Mouse (Mus musculus) embryonic facial prominence, embryonic 10.5 days (tissue): ENCODE results near the gene Zfp692. TPM values are rescaled to one million over a fixed set of nuclear protein-coding genes. Genes with fewer than 3 reads are reported as not detected.
"Not testable (repeated sequence)": the region's sequence is repeated elsewhere in the genome, so short reads cannot be mapped to it uniquely, and the experiment has no call there.

Experiments
- DNase-seq: peaks from one replicate; pipeline ENCODE4 v3.0.0-alpha.2; 2017; ENCODE audit warnings: low spot score
- H3K27ac ChIP-seq: fragments of 300-500 bp; sonication (generic); replicated peaks from 2 replicates; pipeline ENCODE4 v1.5.1; 2016; ENCODE audit warnings: mild to moderate bottlenecking
- H3K27me3 ChIP-seq: fragments of 300-500 bp; sonication (generic); replicated peaks from 2 replicates; pipeline ENCODE4 v1.6.1; 2016; ENCODE audit warnings: low read depth, mild to moderate bottlenecking; ENCODE audit not compliant: poor library complexity, severe bottlenecking
- H3K36me3 ChIP-seq: fragments of 300-500 bp; sonication (generic); replicated peaks from 2 replicates; pipeline ENCODE4 v1.6.1; 2016; ENCODE audit warnings: mild to moderate bottlenecking, moderate library complexity
- H3K4me1 ChIP-seq: fragments of 300-500 bp; sonication (generic); 2 replicates; pipeline ENCODE4 v1.6.1; 2016
- H3K4me3 ChIP-seq: fragments of 300-500 bp; sonication (generic); 2 replicates; pipeline ENCODE4 v1.5.1; 2016; ENCODE audit warnings: mild to moderate bottlenecking, moderate library complexity
- H3K9me3 ChIP-seq: fragments of 300-500 bp; sonication (generic); 2 replicates; pipeline ENCODE4 v1.6.1; 2016; ENCODE audit warnings: mild to moderate bottlenecking
- WGBS: fragments of 180-500 bp; shearing (Covaris S2); methylation state at CpG from one replicate; pipeline ENCODE4 v1.1.7; 2016; 5-methylcytosine and 5-hydroxymethylcytosine counted together
- polyA plus RNA-seq: library from polyadenylated mRNA; unstranded; fragments of >200 nt; fragmentation: Nextera tagmentation; extraction: Ambion mirVana; gene quantifications from 2 replicates; pipeline ENCODE4 v1.2.1, GENCODE M21; 2016

The Zfp692 gene
- polyA plus RNA-seq, 1 experiment from 2014 or later = 29.7 TPM

DNA sequence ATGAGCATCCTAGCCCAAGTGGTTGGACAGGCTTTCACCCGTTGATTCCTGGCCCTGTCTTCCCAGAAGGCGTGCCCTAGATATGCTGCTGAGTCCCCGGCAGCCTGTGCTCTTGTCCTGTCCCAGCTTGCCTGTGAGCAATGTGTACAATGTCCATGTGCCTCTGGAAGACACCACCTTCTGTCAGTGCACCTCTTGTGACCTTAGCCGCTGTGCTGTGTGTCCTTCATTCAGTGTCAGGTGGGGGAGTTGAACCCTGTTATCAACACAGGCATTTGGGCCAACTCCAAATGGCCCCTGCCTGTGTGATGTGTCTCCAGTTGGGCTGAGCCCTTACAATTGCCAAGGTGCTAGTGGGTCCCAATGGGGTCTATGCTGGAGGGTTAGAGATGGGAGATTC is 39.9 kb downstream of the Zfp692 start:
- H3K27me3 ChIP-seq = no peaks in the 10 kb centered on the region
- WGBS = 87% methylated on average over 4 of the region's 4 CpGs
- DNase-seq = no peak
- H3K4me3 ChIP-seq = no peak overlapping the region
- H3K4me1 ChIP-seq = no peaks in the 10 kb centered on the region
- H3K9me3 ChIP-seq = no peaks in the 10 kb centered on the region
- peaks cover 63% of the 10 kb centered on the region for H3K36me3 ChIP-seq
- no peak overlapping the region for H3K27ac ChIP-seq

DNA sequence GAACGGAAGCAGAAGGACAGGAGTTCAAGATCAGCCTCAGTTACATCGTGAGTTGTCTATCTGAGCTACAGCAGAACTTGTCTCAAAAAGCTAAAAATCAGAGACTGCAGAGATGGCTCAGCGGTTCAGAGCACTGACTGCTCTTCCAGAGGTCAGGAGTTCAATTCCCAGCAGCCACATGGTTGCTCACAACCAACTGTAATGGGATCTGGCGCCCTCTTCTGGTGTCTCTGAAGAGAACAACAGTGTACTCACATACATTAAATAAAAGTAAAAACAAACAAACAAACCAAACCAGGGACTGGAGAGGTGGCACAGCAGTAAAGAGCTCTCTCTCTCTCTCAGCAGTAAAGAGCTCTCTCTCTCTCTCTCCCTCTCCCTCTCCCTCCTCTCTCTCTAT is 43.8 kb downstream of the Zfp692 start:
- no peaks in the 10 kb centered on the region for H3K27me3 ChIP-seq
- H3K27ac ChIP-seq = no peak overlapping the region
- no peaks in the 10 kb centered on the region for H3K4me1 ChIP-seq
- no peak overlapping the region for H3K4me3 ChIP-seq
- no peaks in the 10 kb centered on the region for H3K9me3 ChIP-seq
- no peak for DNase-seq
- WGBS = 69% methylated on average over 4 of the region's 4 CpGs
- peaks cover 31% of the 10 kb centered on the region for H3K36me3 ChIP-seq

DNA sequence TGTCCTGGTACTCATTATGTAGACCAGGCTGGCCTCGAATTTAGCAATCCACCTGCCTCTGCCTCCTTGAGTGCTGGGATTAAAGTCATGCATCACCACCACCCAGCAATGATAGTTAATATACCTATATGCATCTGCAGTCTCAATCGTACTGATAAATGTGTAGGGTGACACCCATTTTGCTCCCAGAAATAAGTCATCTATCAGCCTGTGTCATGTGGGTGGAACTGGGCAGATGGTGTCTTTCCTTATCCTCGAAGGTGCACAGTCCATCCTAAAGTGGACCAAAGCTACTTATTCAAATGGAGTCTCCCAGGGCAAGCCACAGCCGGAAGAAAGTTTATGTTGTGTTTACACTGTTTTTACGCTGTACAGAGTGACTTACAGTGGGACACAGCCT is 44.3 kb downstream of the Zfp692 start:
- no peak for DNase-seq
- WGBS = 87% methylated on average over 5 of the region's 5 CpGs

DNA sequence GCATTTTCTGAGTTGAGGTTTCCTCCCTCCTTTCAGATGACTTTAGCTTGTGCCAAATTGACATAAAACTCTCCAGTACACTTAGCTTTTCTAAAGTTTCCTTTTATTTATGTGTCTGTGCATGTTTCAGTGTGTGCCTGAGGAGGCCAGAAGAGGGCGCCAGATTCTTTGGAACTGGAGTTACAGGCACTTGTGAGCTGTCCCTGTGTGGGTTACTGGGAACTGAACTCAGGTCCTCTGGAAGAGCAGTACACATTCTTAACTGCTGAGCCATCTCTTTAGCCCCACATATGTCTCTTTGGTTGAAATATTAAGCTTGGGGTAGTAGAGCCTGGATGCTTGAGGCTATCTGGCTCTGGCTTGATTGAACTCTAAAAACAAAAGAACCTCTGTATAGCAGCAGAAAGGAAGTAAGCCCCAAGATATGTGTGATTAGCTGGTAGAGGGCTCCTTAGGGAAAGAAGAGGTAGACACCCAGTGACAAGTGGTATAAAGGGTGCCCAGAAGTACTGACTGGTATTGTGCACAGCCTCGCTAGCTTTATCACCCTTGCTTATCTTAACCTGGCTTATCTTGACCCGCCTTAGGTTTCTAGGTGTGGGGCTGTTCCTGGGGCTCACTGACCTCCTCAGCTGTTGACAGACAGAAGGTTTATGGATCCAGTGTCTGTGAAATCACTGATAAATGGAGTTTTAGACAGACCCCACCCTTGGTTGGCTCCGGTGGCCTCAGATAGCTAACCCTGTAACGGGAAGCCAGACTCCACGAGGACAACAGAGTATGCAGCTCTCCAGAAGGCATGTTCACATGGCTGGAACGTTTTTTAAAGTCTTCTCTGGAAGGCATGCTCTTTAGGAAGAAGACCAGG is 46.0 kb downstream of the Zfp692 start:
- peaks cover 8% of the 10 kb centered on the region; the same call in 1 of the 2 replicates for H3K36me3 ChIP-seq
- H3K9me3 ChIP-seq = no peaks in the 10 kb centered on the region
- H3K4me1 ChIP-seq = no peaks in the 10 kb centered on the region
- WGBS = 69% methylated on average over 7 of the region's 7 CpGs
- no peaks in the 10 kb centered on the region for H3K27me3 ChIP-seq
- no peak overlapping the region for H3K4me3 ChIP-seq
- peak; percentile 22 for DNase-seq
- no peak overlapping the region for H3K27ac ChIP-seq

More for the DNA sequence above, 44.3 kb downstream of the Zfp692 start:
- Histone ChIP-seq H3K9me3 (no peaks in the 10 kb centered on the region), H3K27ac (no peak overlapping the region), H3K27me3 (no peaks in the 10 kb centered on the region), H3K4me3 (no peak overlapping the region), H3K36me3 (peaks cover 25% of the 10 kb centered on the region), H3K4me1 (no peaks in the 10 kb centered on the region)

DNA sequence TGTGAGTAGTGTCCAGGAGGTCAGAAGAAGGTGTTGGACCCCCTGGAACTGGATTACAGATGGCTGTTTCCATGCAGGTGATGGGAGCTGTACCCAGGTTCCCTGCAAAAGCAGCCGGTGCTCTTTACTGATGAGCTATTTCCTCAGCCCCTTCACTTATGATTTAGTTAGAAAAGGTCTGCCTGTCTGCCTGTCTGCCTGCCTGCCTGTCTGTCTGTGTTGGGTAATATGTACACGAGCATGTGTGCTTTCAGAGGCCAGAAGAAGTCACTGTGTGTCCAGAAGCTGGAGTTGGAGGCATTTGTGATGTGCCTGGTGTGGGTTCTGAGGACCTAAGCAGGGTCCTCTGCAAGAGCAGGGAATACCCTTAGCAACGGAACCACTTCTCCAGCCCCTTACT is 46.8 kb downstream of the Zfp692 start:
- no peak overlapping the region for H3K4me3 ChIP-seq
- 84% methylated on average over 3 of the region's 3 CpGs for WGBS

DNA sequence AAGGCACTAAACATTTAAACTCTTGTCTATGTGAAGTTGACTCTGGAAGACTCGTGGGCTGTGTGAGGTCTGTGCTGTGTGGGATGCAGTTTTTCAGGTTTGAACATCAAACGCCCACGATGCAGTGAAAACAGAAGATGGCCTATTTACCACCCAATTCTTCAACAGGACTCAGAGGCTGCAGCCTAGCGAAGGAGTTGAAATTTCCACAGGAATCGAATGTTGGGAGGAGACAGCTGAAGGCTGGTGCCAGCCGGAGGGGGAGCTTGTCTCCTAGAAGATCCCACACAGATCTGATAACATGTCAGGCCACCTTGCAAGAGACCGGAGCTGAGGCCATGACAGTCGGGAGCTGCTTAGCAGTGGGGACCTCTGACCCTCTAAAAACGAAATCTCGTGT is 47.6 kb downstream of the Zfp692 start:
- WGBS = 75% methylated on average over 10 of the region's 10 CpGs
- Histone ChIP-seq H3K4me1 (no peaks in the 10 kb centered on the region), H3K27me3 (no peaks in the 10 kb centered on the region), H3K9me3 (no peaks in the 10 kb centered on the region), H3K4me3 (no peak overlapping the region), H3K27ac (no peak overlapping the region), H3K36me3 (0 out of 2 replicates have a peak, but pooled peaks cover 5% of the 10 kb centered on the region)
- no peak for DNase-seq

More for the DNA sequence above, 46.8 kb downstream of the Zfp692 start:
- Histone ChIP-seq H3K9me3 (no peaks in the 10 kb centered on the region), H3K27ac (no peak overlapping the region), H3K27me3 (no peaks in the 10 kb centered on the region), H3K36me3 (0 out of 2 replicates have a peak, but pooled peaks cover 5% of the 10 kb centered on the region), H3K4me1 (no peaks in the 10 kb centered on the region)
- no peak for DNase-seq

DNA sequence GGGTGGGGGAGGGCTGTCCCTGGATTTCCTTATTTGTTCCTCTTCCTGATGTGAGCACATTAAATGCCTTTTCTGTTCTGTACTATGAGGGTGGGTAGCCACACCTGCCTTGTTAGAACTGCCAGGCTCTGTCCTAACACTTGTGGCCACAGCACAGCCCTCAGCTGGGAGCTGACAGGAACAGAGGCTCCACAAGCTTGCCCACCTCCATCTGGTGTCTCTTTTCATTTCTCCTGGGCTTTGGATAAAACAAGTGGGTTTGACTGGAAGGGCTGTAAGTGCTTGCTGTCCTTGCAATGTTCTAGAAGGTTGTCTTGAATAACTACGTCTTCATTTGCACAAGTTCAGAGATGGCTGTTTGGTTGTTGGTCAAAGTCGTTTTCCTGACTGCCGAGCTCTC is 48.1 kb downstream of the Zfp692 start:
- Histone ChIP-seq H3K4me1 (no peaks in the 10 kb centered on the region), H3K4me3 (no peak overlapping the region), H3K36me3 (0 out of 2 replicates have a peak, but pooled peaks cover 5% of the 10 kb centered on the region), H3K27ac (no peak overlapping the region), H3K27me3 (no peaks in the 10 kb centered on the region), H3K9me3 (no peaks in the 10 kb centered on the region)
- 81% methylated on average over 3 of the region's 3 CpGs for WGBS
- no peak for DNase-seq

DNA sequence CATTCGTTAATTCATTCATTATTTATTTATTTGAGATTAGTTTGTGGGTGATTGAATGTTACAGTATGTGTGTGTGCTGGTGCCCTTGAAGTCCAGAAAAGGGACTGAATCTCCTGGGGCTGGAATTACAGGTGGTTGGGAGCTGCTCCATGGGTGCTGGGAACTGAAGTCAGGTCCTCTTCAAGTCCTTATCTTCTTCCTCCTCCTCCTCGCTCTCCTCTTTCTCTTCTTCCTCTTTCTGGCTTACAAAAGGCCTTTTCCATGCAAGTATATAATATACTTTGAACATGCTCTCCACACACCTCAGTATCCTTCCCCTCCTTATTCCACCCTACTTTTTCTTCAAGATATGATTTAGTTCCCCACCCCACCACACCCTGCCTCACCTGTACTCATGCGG is 50.2 kb downstream of the Zfp692 start:
- H3K4me1 ChIP-seq = no peaks in the 10 kb centered on the region
- H3K27me3 ChIP-seq = no peaks in the 10 kb centered on the region
- WGBS = 91% methylated on average over 3 of the region's 3 CpGs
- no peaks in the 10 kb centered on the region for H3K36me3 ChIP-seq
- H3K9me3 ChIP-seq = no peaks in the 10 kb centered on the region
- no peak overlapping the region for H3K27ac ChIP-seq
- no peak overlapping the region for H3K4me3 ChIP-seq
- no peak for DNase-seq

DNA sequence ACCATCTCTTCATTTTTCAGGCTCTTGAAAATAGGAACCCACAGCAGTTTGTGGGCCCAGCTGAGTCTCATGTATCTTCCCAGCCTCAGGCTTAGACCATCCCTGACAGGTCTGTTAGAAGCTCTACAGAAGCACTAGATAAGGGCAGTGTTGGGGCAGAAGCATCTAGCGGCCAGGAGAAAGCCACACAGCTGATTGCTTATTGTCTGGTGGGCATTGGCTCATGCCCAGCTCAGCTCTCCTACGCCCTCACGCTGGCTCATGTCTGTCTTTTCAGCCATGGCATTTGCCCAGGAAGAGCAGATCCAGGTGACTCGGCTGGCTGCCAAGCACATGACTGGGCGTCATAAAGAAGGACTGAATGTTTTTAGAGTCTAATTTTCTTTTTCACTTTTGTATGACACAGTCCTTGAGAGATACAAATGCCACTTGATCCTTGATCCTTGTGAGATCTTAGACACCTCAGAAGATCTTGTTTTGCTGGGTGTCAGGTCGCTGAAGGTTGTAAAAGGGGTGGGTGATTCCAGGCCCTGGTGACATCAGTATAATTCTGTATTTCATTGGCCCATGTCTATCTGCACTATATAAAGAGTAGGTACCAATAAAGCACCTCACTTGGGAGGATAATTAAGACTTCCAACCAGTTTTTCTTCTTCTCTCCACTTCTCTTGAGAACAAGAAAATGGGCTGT is 51.1 kb downstream of the Zfp692 start:
- Histone ChIP-seq H3K36me3 (no peaks in the 10 kb centered on the region), H3K9me3 (no peaks in the 10 kb centered on the region), H3K4me3 (no peak overlapping the region), H3K27me3 (no peaks in the 10 kb centered on the region), H3K27ac (no peak overlapping the region), H3K4me1 (no peaks in the 10 kb centered on the region)
- no peak for DNase-seq
- 87% methylated on average over 6 of the region's 6 CpGs for WGBS

DNA sequence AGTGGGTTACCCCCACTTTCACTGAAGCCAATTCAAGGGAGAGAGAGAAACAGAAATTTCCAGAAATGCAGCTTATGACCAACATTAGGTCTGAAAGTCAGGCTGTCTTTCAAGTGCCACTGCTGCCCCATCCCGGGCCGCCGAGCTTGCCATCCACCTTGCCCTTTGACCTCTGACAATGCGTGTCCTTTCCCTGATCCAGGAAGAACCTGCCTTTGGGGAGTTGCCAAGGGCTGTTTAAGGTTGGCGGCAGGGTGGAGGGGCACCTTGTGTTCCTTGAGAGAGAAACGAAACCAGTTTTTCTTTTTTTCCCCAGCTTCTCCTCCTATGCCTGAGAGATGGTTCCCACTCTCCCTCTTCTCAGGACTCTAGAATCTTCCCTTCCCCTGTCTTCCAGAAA is 55.7 kb downstream of the Zfp692 start:
- H3K27me3 ChIP-seq, H3K27ac ChIP-seq, H3K36me3 ChIP-seq, H3K4me3 ChIP-seq, H3K4me1 ChIP-seq, H3K9me3 ChIP-seq, DNase-seq: not testable (repeated sequence)
- WGBS = no CpG with 5 or more reads among the region's 6 CpGs
